Mouse (Mus musculus) G1E (cell line): ENCODE data around the gene Ccr9. TPM values are rescaled to one million over a fixed set of nuclear protein-coding genes. Genes with fewer than 3 reads are reported as not detected.
A peak's percentile ranks its signal among the peaks of the same experiment; 100 is the strongest.
"Not testable (repeated sequence)": the region's sequence is repeated elsewhere in the genome, so short reads cannot be mapped to it uniquely, and the experiment has no call there.

Experiments
- ATAC-seq: 2 replicates; pipeline ENCODE4 v1.8.0; 2016; ENCODE audit warnings: mild to moderate bottlenecking; ENCODE audit not compliant: insufficient number of reproducible peaks, poor library complexity, low FRiP score, severe bottlenecking; ENCODE audit errors: extremely low read depth
- DNase-seq: peaks from one replicate; pipeline ENCODE4 v3.0.0; 2012; ENCODE audit warnings: low spot score
- H3K27me3 ChIP-seq: 2 replicates; pipeline ENCODE4 v1.6.1; 2012; ENCODE audit warnings: mild to moderate bottlenecking, low read length, inconsistent platforms; ENCODE audit not compliant: insufficient read depth
- H3K36me3 ChIP-seq: replicated peaks from 2 replicates; pipeline ENCODE3; 2012; ENCODE audit warnings: mild to moderate bottlenecking, inconsistent platforms
- H3K4me1 ChIP-seq: 2 replicates; pipeline ENCODE4 v1.6.1; 2012; ENCODE audit warnings: low read depth, low read length, inconsistent platforms, mixed read lengths; ENCODE audit not compliant: insufficient read depth
- H3K4me3 ChIP-seq: 2 replicates; pipeline ENCODE4 v1.5.1; 2012; ENCODE audit warnings: low read depth, mild to moderate bottlenecking, inconsistent platforms, low read length, moderate library complexity, mixed read lengths
- H3K9me3 ChIP-seq: replicated peaks from 2 replicates; pipeline ENCODE4 v1.6.1; 2012; ENCODE audit warnings: inconsistent platforms
- CTCF ChIP-seq: IDR thresholded peaks from 2 replicates; pipeline ENCODE4 v1.5.1; 2012; ENCODE audit warnings: low read depth, low read length, inconsistent platforms, mixed read lengths
- GATA1 ChIP-seq: IDR thresholded peaks from 2 replicates; pipeline ENCODE4 v1.6.1; 2012; ENCODE audit warnings: borderline replicate concordance, low read length, inconsistent platforms, mixed read lengths
- GATA2 ChIP-seq: IDR thresholded peaks from 2 replicates; pipeline ENCODE4 v1.6.1; 2012; ENCODE audit warnings: low read depth, low read length, inconsistent platforms, borderline replicate concordance
- POLR2AphosphoS5 ChIP-seq: IDR thresholded peaks from 2 replicates; pipeline ENCODE4 v1.6.1; 2012; ENCODE audit warnings: low read depth, low read length, inconsistent platforms; ENCODE audit not compliant: insufficient replicate concordance
- TAL1 ChIP-seq: conservative IDR thresholded peaks from 2 replicates; pipeline ENCODE4 v1.6.1; 2012; ENCODE audit warnings: low read depth, low read length, inconsistent platforms, mixed read lengths
- polyA plus RNA-seq: library from polyadenylated mRNA; stranded (reverse); fragments of >175 nt; gene quantifications from 2 replicates; pipeline ENCODE4 v1.2.3, GENCODE M21; 2012
- total RNA-seq, 2 experiments: library from RNA; stranded (forward) in 1 of 2; stranded (reverse) in 1 of 2; fragments of 200-1000 nt in 1 of 2; fragments of >200 nt in 1 of 2; fragmentation: Nextera tagmentation in 1 of 2; gene quantifications; 2 replicates each; pipeline ENCODE4 v1.2.3; 2014 to 2017

Ccr9 gene
- total and polyA plus RNA-seq, 3 experiments, result 0.11 TPM; not detected in 2

GRCm38 (mm10) chr9:123731271-123731670 lies 53.0 kb downstream of the Ccr9 start:
- Histone ChIP-seq H3K27me3 (peaks cover 6% of the 10 kb centered on the region), H3K9me3 (no peaks in the 10 kb centered on the region), H3K36me3 (no peaks in the 10 kb centered on the region), H3K4me3 (no peak overlapping the region), H3K4me1 (no peaks in the 10 kb centered on the region)
- DNase-seq, result no peak
- no peak for TF ChIP-seq CTCF
- TF ChIP-seq GATA1, result no peak
- TF ChIP-seq POLR2AphosphoS5, result no peak
- TF ChIP-seq GATA2, result no peak
- no peak for TF ChIP-seq TAL1
- ATAC-seq, result no peak

GRCm38 (mm10) chr9:123734133-123734532 lies 55.9 kb downstream of the Ccr9 start:
- no peaks in the 10 kb centered on the region for H3K4me1 ChIP-seq
- H3K36me3 ChIP-seq, result no peaks in the 10 kb centered on the region
- H3K27me3 ChIP-seq, result peaks cover 14% of the 10 kb centered on the region
- no peaks in the 10 kb centered on the region for H3K9me3 ChIP-seq
- TF ChIP-seq GATA2 (no peak), GATA1 (no peak), CTCF (no peak), TAL1 (no peak), POLR2AphosphoS5 (no peak)
- H3K4me3 ChIP-seq, result no peak overlapping the region
- ATAC-seq (no peak), DNase-seq (no peak)

- no peaks in the 10 kb centered on the region for H3K36me3 ChIP-seq
- TF ChIP-seq GATA2, result no peak
- no peak for TF ChIP-seq POLR2AphosphoS5
- TF ChIP-seq GATA1, result no peak
- TF ChIP-seq CTCF, result no peak
- no peak for TF ChIP-seq TAL1
- ATAC-seq (no peak), DNase-seq (no peak)
- no peaks in the 10 kb centered on the region for H3K9me3 ChIP-seq
- no peak overlapping the region for H3K4me3 ChIP-seq
- H3K27me3 ChIP-seq, result peaks cover 10% of the 10 kb centered on the region
- H3K4me1 ChIP-seq, result no peaks in the 10 kb centered on the region
These were observed 62.6 kb downstream of the Ccr9 start for GRCm38 (mm10) chr9:123740799-123741198.

GRCm38 (mm10) chr9:123749687-123750086 lies 71.4 kb downstream of the Ccr9 start:
- not testable (repeated sequence) for H3K27me3 ChIP-seq, H3K4me1 ChIP-seq, H3K4me3 ChIP-seq, H3K36me3 ChIP-seq, DNase-seq, ATAC-seq, H3K9me3 ChIP-seq

GRCm38 (mm10) chr9:123754333-123754732 lies 76.1 kb downstream of the Ccr9 start:
- Histone ChIP-seq H3K36me3 (no peaks in the 10 kb centered on the region), H3K4me1 (peaks cover 32% of the 10 kb centered on the region), H3K4me3 (no peak overlapping the region), H3K27me3 (no peaks in the 10 kb centered on the region), H3K9me3 (no peaks in the 10 kb centered on the region)
- TF ChIP-seq GATA2 (no peak), CTCF (no peak), TAL1 (no peak), GATA1 (no peak)
- DNase-seq (no peak), ATAC-seq (no peak)

- H3K4me1 ChIP-seq, result peaks cover 36% of the 10 kb centered on the region
- DNase-seq (peak; percentile 7), ATAC-seq (no peak; the same call in 1 of the 2 replicates)
- TF ChIP-seq POLR2AphosphoS5 (no peak), GATA2 (no peak), CTCF (no peak), GATA1 (no peak), TAL1 (no peak)
- H3K4me3 ChIP-seq, result no peak overlapping the region; the same call in 1 of the 2 replicates
- no peaks in the 10 kb centered on the region for H3K36me3 ChIP-seq
- H3K9me3 ChIP-seq, result no peaks in the 10 kb centered on the region
- no peaks in the 10 kb centered on the region for H3K27me3 ChIP-seq
These were observed 78.5 kb downstream of the Ccr9 start for GRCm38 (mm10) chr9:123756752-123757151.

GRCm38 (mm10) chr9:123757326-123757725 lies 79.1 kb downstream of the Ccr9 start:
- ATAC-seq, result no peak
- H3K4me1 ChIP-seq, result peaks cover 36% of the 10 kb centered on the region
- H3K36me3 ChIP-seq, result no peaks in the 10 kb centered on the region
- no peak for TF ChIP-seq GATA1
- TF ChIP-seq CTCF, result no peak
- TF ChIP-seq POLR2AphosphoS5, result no peak
- no peak for TF ChIP-seq GATA2
- no peak for DNase-seq
- H3K4me3 ChIP-seq, result no peak overlapping the region
- no peaks in the 10 kb centered on the region for H3K9me3 ChIP-seq
- H3K27me3 ChIP-seq, result no peaks in the 10 kb centered on the region
